18 mouse cellular contexts compared by ENCODE assay signal in the genomic region with DNA sequence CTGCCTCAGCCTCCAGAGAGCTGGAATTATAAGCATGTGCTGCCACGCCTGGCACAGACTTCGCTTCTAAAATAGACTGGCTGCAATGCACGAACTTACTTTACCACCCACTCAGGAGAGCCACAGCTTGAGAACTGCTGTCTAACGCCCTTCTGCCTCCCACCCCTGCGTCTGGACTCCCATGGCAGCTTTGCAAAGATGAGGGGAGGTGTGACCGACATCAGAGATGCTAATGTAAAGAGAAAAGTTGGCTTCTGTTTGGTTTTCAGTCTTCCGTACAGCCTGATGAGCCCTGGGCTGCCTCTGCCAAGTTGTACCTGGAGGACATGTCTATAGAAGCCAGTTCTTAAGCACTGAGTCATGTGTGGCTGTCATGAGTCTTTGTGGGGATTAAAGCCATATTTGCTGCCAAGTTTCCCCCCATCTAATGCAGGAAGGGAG.
DNase-seq lines count a peak whose midpoint lies in the region; ATAC-seq and TF ChIP-seq lines count a peak whose summit lies in the region.
"Had no signal": no experiment of that assay in that cellular context is flagged by ENCODE, and none has a peak within 500 bp of the region (broad histone marks: within the 10 kb centered on the region; RNA-seq: fewer than 3 reads in every experiment).

No protein-coding gene starts in this region.

- no peak for ATAC-seq in hindbrain, embryonic 16.5 days

- 68% methylated on average over 7 of the region's 7 CpGs for WGBS in hindbrain, embryonic 16.5 days

- no peak for TF ChIP-seq CTCF in layer of hippocampus, adult 2 months (conservative IDR thresholded peaks at IDR 0.05)

- no peak overlapping the region for H3K4me3 ChIP-seq in layer of hippocampus, adult 2 months
- H3K4me3 ChIP-seq in hindbrain, embryonic 16.5 days (ENCODE audit: low read length) = no peak overlapping the region
- H3K4me3 ChIP-seq: heart, embryonic 10.5 days; liver, embryonic 15.5 days had no signal

- H3K36me3 ChIP-seq in hindbrain, embryonic 16.5 days (ENCODE audit: control insufficient read depth, insufficient read depth, low read length) = no peaks in the 10 kb centered on the region
- H3K36me3 ChIP-seq: heart, embryonic 10.5 days; liver, embryonic 15.5 days had no signal

- H3K27ac ChIP-seq in layer of hippocampus, adult 2 months = peak overlapping the region; percentile 72
- no peak overlapping the region for H3K27ac ChIP-seq in hindbrain, embryonic 16.5 days (ENCODE audit: low read depth, low read length)
- H3K27ac ChIP-seq: heart, embryonic 10.5 days; kidney, postnatal 0 days; liver, embryonic 15.5 days had no signal

- no peak overlapping the region for H3K4me2 ChIP-seq in hindbrain, embryonic 16.5 days (ENCODE audit: low read length)
- H3K4me2 ChIP-seq: liver, embryonic 15.5 days; midbrain, embryonic 11.5 days had no signal

- no peaks in the 10 kb centered on the region for H3K9me3 ChIP-seq in hindbrain, embryonic 16.5 days (ENCODE audit: control insufficient read depth, low read length)
- H3K9me3 ChIP-seq: heart, embryonic 10.5 days; liver, embryonic 15.5 days had no signal

- intact Hi-C loops in left cerebral cortex, postnatal 4 days (cut with DNase I) = no loop called here
- intact Hi-C loops in left cerebral cortex, postnatal 10 days (cut with DNase I) = no loop called here

- no peaks in the 10 kb centered on the region for H3K27me3 ChIP-seq in hindbrain, embryonic 16.5 days (replicated peaks; ENCODE audit: control insufficient read depth, insufficient read depth, low read length)
- H3K27me3 ChIP-seq: liver, embryonic 15.5 days had no signal

- peak; percentile 77 for DNase-seq in left cerebral cortex, adult 11 months (ENCODE audit: low spot score)
- DNase-seq in left cerebral cortex, postnatal 4 days = no peak
- DNase-seq in layer of hippocampus, adult 2 months (ENCODE audit: low spot score in 2 of 2) = peak; percentile 81 to 91
- peak; percentile 53 to 75 for DNase-seq in left cerebral cortex, postnatal 10 days (ENCODE audit: extremely low spot score in 1 of 2, low spot score in 2 of 2)
- DNase-seq in lung, adult 18-20 months = no peak
- no peak for DNase-seq in gastrocnemius, adult 18-20 months (ENCODE audit: low spot score)
- no peak for DNase-seq in embryo, embryonic 10 days (ENCODE audit: low spot score)
- DNase-seq: adrenal gland, postnatal 36 days; cerebellum, adult 11 months; cerebellum, postnatal 36 days; gastrocnemius, postnatal 25 days; heart, postnatal 36 days; thymus, adult 18-20 months had no signal

- H3K4me1 ChIP-seq in hindbrain, embryonic 16.5 days (ENCODE audit: control insufficient read depth, insufficient read depth, low read depth, low read length) = no peaks in the 10 kb centered on the region
- H3K4me1 ChIP-seq: liver, embryonic 15.5 days had no signal

- no peak overlapping the region for H3K9ac ChIP-seq in hindbrain, embryonic 16.5 days (ENCODE audit: low read depth, low read length)
- H3K9ac ChIP-seq: liver, embryonic 15.5 days had no signal

Comparison
In these comparisons a context has a peak if more than half of its experiments do, and no peak if none do; other contexts are left out.
1. DNase-seq: peak in left cerebral cortex, adult 11 months (single experiment), layer of hippocampus, adult 2 months (2 of 2) and left cerebral cortex, postnatal 10 days (2 of 2); none in left cerebral cortex, postnatal 4 days (single experiment), lung, adult 18-20 months (0 of 2), gastrocnemius, adult 18-20 months (single experiment) and embryo, embryonic 10 days (single experiment).